Mouse (Mus musculus) cerebellum, adult 2 months (tissue): ENCODE data around the gene Aqp8.

Source experiments
- CTCF ChIP-seq: fragments of 200-500 bp; IDR thresholded peaks from 2 replicates; pipeline ENCODE4 v1.5.1; 2011; ENCODE audit warnings: low read depth, mild to moderate bottlenecking, control low read depth, low read length, moderate library complexity, borderline replicate concordance; ENCODE audit not compliant: insufficient read depth
- POLR2A ChIP-seq: fragments of 200-500 bp; IDR thresholded peaks from 2 replicates; pipeline ENCODE4 v1.6.1; 2011; ENCODE audit warnings: low read length, control low read depth, borderline replicate concordance; ENCODE audit not compliant: insufficient read depth

DNA sequence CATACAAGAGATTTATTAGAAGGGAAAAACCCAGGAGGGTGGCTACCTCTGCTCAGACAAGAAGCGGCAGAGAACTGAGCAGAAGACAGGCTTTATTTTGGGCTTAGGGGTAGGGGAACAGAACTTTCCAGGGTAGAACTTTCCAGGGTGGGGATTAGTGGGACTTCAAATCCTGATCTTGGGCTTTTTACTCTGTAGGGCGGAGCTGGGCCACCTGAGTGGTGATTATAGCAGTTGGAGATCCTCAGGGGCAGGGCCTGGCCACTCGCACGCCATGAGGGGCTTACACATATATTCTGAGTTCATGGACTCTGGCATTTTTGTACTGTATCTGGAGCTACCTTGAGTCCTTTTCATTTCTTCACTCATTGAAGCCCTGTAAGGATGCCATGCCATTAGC lies 775 bp upstream of the Aqp8 start:
- no peak for TF ChIP-seq CTCF
- TF ChIP-seq POLR2A = no peak
